Mouse (Mus musculus) adrenal gland, postnatal 14 days (tissue): ENCODE data around the gene Gm21698. TPM values are rescaled to one million over a fixed set of nuclear protein-coding genes. Genes with fewer than 3 reads are reported as not detected.
"Not testable (repeated sequence)": the region's sequence is repeated elsewhere in the genome, so short reads cannot be mapped to it uniquely, and the experiment has no call there.

Experiments used
- DNase-seq: peaks from one replicate; pipeline ENCODE4 v3.0.0; 2021; ENCODE audit warnings: mixed read lengths
- long read RNA-seq, 2 experiments: library from polyadenylated mRNA; stranded (forward); transcript quantifications; one replicate each; pipeline ENCODE4 v2.0.0; 2021
- total RNA-seq: library from RNA; stranded (reverse); gene quantifications from 2 replicates; pipeline ENCODE4 v1.2.3, GENCODE M21; 2021

Gene Gm21698
- not detected in 2 replicates for total RNA-seq
- long read RNA-seq, experiment 1: 0 reads
- long read RNA-seq, experiment 2: 0 reads

GRCm38 (mm10) chr5:25988550-25988949 is at the start of gene Gm21698:
TSS of gene Gm21698 (minus strand) at chr5:25988650.
- not testable (repeated sequence) for DNase-seq

- not testable (repeated sequence) for DNase-seq
Observed at GRCm38 (mm10) chr5:26022816-26023215, 34.4 kb upstream of the Gm21698 start, which contains the start of gene Gm5862. TSS of gene Gm5862 (minus strand) at chr5:26022916.

DNA sequence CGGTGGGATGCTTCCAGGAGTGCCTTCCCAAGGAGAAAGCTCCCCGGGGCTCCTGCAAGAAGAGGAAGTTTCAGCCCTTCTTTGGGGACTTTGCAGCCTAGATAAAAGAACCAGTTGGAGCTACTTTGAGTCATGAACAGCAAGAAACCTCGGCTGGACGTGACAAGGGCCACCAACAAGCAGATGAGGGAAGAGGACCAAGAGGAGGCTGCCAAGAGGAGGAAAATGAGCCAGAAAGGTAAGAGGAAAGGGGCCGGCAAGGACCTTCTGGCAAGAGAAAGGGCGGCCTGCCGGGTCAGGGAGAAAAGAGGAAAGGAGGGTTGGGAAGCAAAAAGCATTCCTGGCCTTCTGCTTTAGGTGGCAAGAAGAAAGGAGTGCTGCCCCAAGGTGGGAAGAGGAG is 19.2 kb upstream of the Gm21698 start:
- DNase-seq: not testable (repeated sequence)

GRCm38 (mm10) chr5:26006937-26007695 is 18.7 kb upstream of the Gm21698 start:
- DNase-seq: peak; percentile 40

DNA sequence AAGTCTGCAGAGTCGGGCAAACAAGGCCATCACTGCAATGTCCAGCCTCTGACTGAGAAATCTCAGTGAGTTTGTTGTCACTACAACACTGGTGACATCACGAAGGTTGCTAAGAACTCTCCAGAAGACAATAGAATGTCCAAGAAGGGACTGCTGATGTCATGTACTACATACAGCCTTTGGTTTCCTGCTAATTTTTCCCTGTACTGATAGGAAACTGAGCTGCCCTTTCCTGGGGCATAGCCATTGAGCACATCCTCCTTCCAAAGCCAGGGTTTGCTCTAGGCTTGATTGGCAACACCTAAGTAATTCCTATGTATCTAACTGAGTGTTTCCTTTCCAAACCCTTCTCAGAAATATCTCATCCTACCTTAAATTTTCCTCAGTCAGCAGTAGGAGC is 16.2 kb upstream of the Gm21698 start, which contains the start of gene Gm1979:
Gene Gm1979 (minus strand): TSS at position 101 of the 400 bp plus-strand sequence.
- not testable (repeated sequence) for DNase-seq

DNA sequence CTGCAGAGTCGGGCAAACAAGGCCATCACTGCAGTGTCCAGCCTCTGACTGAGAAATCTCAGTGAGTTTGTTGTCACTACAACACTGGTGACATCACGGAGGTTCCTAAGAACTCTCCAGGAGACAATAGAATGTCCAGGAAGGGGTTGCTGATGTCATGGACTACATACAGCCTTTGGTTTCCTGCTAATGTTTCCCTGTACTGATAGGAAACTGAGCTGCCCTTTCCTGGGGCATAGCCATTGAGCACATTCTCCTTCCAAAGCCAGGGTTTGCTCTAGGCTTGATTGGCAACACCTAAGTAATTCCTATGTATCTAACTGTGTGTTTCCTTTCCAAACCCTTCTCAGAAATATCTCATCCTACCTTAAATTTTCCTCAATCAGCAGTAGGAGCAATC is 15.9 kb downstream of the Gm21698 start, which contains the start of gene Gm21680:
Gene Gm21680 (minus strand): TSS at position 101 of the 400 bp plus-strand sequence.
- not testable (repeated sequence) for DNase-seq

DNA sequence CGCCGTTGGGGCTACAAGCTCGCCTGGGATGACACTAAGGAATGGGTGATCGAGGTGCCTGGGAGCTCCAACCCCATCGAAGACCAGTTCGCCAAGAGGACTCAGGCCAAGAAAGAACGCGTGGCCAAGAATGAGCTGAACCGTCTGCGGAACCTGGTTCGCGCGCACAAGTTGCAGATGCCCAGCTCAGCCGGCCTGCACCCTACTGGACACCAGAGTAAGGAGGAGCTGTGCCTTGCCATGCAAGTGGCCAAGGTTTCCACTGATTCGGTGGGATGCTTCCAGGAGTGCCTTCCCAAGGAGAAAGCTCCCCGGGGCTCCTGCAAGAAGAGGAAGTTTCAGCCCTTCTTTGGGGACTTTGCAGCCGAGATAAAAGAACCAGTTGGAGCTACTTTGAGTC is 31.4 kb downstream of the Gm21698 start:
- DNase-seq: not testable (repeated sequence)

- peak; percentile 29 for DNase-seq
Observed at GRCm38 (mm10) chr5:25956611-25957010, 31.8 kb downstream of the Gm21698 start.

GRCm38 (mm10) chr5:25954317-25954716 is 34.1 kb downstream of the Gm21698 start, which contains the start of gene Gm21671:
TSS of gene Gm21671 (minus strand) at chr5:25954417.
- DNase-seq: not testable (repeated sequence)

DNA sequence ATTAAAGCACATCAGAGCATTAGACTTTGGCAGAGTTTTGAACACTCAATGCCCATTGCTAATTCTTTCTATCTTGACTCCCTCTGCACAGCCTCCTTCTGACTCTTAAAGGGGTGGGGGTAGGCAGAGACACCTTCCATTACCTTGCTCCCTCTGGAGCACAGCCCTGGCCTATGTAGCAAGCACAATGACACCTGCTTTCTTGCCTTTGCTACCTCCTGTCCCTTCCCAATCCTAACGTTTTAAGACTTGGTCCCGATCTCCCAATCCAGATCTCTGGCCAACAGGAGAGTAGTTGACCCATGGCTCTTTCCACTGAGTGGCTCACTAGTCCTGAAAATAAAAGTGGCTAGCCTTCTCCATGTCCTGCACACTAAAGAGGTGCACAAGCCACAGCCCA is 43.1 kb downstream of the Gm21698 start:
- DNase-seq: not testable (repeated sequence)

DNA sequence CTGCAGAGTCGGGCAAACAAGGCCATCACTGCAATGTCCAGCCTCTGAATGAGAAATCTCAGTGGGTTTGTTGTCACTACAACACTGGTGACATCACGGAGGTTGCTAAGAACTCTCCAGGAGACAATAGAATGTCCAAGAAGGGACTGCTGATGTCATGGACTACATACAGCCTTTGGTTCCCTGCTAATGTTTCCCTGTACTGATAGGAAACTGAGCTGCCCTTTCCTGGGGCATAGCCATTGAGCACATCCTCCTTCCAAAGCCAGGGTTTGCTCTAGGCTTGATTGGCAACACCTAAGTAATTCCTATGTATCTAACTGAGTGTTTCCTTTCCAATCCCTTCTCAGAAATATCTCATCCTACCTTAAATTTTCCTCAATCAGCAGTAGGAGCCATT is 46.2 kb downstream of the Gm21698 start, which contains the start of gene Gm21663:
Gene Gm21663 (minus strand): TSS at position 101 of the 400 bp plus-strand sequence.
- not testable (repeated sequence) for DNase-seq

Other genes starting within 250 kb of the Gm21698 start
- gene Actr3b, start 228.7 kb downstream of the Gm21698 start, total RNA-seq: 10.2 and 11.0 TPM in 2 replicates
- not detected in 2 replicates for gene Gm21663, start 46.3 kb downstream of the Gm21698 start, total RNA-seq
- gene Gm21671, start 34.2 kb downstream of the Gm21698 start, total RNA-seq: not detected in 2 replicates
- not detected in 2 replicates for gene Gm21680, start 16.0 kb downstream of the Gm21698 start, total RNA-seq
- gene Gm1979, start 16.1 kb upstream of the Gm21698 start, total RNA-seq: not detected in 2 replicates
- not detected in 2 replicates for gene Gm5862, start 34.3 kb upstream of the Gm21698 start, total RNA-seq
- gene Speer4a, start 50.9 kb upstream of the Gm21698 start, total RNA-seq: not detected in 2 replicates
- not detected in 2 replicates for gene Gm7347, start 69.9 kb upstream of the Gm21698 start, total RNA-seq
- gene Gm10471, start 100.6 kb upstream of the Gm21698 start, total RNA-seq: not detected in 2 replicates
- not detected in 2 replicates for gene 5031410I06Rik, start 116.7 kb upstream of the Gm21698 start, total RNA-seq
- not detected in 2 replicates for gene Gm10220, start 132.8 kb upstream of the Gm21698 start, total RNA-seq